Mouse (Mus musculus): ENCODE measurements around the gene Esr1.
"Not testable (repeated sequence)": the region's sequence is repeated elsewhere in the genome, so short reads cannot be mapped to it uniquely, and the experiment has no call there.

Esr1 gene

DNA sequence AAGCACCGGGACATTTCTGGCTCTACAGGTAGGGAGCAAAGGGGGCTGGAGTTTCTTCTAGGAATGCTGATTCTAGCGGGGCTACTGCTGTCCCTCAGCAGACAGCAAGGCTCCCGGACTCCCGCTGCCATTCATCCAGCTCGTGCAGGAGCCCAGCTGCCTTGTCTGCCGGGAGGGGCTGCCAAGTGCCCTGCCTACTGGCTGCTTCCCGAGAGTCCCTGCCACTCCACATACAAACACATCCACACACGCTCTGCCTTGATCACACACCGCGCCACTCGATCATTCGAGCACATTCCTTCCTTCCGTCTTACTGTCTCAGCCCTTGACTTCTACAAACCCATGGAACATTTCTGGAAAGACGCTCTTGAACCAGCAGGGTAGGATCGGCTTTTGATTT, 98.5 kb downstream of the Esr1 start:
- DNase-seq, result peak in 1 of 2 experiments; percentile 13

DNA sequence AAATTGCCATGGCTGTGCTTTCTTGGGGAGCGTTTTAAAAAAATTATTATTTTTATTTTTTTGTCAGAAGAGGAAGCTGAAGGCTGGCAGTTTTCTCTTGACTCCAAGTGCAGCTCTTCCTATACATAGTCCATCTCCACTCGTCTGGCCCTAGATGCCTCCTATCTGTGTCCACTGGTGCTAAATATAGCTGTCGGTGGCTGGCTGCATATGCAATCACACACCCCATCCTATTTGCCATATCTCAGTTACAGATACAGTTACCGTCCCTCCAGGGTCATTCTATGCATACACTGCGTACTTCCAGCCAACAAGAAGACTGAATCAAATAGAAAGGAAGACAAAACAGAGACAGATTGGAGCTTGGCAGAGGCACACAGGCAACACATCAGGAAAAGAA, 100.0 kb downstream of the Esr1 start:
- no peak for DNase-seq

- peak in 1 of 2 experiments; percentile 8 for DNase-seq
Observed at GRCm38 (mm10) chr10:4712061-4712908, 100.9 kb downstream of the Esr1 start.

DNA sequence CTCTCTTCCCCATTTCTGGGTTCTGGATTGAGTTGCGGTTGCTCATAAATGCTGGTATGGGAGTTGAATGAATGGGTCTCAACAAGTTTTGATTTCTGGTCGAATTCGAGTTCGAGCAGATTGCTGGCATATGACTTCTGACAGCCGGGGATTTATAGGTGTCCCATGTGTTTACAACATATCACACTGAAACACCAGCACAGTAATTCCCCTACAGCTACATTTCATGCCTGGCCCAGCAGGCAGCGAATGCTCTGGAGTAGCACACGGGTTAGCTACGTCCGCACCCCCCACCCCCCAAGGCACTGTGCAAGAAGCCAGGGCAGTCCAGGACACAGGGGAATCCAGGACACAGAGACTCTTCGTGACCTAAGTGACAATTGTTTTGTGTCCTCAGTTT, 102.0 kb downstream of the Esr1 start:
- DNase-seq, result no peak

DNA sequence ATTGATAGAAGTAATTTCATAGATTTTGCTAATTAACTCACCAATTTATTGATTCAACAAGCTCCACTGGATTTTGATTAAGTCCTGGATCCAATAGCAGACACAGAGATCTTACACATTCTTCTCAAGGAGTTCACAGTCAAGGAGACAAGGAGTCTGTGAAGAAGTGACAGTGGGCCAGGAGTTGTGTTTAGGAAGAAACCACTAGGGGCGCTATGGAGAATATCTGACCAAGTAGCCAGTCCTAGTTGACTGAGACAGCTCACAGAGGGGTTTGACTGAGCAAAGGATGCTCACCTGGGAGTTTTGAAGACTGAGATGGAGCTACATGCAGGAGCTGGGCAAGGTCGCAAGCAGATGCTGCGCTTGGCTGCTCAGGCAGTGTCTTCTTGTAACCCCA, 113.5 kb downstream of the Esr1 start:
- peak in 1 of 2 experiments; percentile 18 for DNase-seq

GRCm38 (mm10) chr10:4726141-4726540, 114.7 kb downstream of the Esr1 start:
- no peak for DNase-seq

DNA sequence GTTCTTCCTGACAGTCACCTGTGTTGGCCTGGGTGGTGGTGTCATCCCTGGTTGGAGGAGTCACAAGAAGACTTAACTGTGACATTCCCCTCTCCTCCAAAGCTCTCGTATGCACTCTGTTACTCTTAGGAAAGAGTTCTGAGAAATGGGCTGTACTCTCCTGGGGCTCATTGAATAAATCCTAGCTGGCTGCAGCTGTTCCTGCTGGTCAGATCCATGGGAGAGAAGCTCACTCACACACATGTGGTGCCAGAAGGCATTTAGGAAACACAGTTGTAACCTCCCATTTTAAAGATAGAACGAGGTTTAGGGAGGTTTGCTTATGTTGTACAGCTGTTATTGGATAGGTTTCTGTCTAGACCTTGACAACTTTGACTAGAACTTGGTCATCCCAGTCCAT, 120.9 kb downstream of the Esr1 start:
- DNase-seq, result no peak

DNA sequence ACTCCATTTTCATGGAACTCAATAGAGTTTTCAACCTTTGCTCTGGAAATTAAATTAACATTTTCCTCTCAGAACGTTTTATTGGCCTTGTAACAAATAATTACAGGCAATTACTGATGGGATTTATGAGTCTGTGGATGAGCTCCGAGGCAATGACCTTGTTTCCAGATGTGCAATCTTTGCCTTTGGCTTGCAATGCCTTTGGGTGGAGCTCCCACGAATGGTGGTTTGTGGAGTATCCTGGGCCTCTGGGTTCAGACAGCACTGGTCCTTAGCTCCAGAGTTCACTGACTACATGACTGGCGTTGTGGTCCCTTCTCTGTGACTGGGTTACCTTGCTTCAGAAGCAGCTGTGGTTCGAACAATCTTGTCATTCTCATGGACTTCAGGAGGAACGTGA, 122.6 kb downstream of the Esr1 start:
- no peak for DNase-seq

GRCm38 (mm10) chr10:4734942-4735341, 123.5 kb downstream of the Esr1 start:
- no peak for DNase-seq

GRCm38 (mm10) chr10:4738311-4738710, 126.9 kb downstream of the Esr1 start:
- DNase-seq, result no peak

GRCm38 (mm10) chr10:4751091-4751490, 139.7 kb downstream of the Esr1 start:
- not testable (repeated sequence) for DNase-seq

DNA sequence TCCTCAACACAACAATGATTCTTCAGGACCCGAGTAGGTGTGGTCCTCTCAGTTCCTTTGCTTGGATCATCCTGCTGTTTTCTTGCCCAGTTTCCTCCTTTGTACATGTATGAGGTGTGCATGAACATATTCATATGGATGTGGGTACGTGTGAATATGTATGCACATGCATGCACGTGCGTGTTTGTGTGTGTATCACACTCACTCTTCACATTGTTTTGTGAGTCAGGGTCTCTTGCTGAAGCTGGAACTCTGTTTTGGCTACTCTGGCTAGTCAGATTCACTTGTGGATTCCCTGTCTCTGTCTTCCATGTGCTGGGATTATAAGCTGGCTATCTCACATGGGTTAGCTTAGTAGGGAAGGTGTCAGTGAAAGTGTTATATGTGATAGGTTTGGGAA, 141.6 kb downstream of the Esr1 start:
- DNase-seq, result no peak

DNA sequence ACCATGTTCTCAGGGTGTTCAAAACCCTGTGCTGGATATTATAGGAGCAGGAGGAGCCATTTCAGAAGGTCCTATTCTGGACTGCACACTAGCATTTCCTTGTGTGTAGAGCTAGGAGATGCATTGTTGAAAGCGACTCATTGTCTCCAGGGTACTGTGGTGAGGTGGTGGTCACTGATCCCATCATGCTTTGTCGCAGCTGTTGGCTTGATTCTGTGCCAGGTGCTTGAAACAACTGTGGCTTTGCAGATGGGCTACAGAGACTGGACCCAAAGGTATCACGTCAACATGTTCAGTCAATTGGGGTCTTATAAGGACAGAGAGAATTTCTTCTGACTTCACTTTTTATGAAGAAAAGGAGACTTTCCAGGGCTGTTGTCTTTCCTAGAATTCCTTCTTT, 164.1 kb downstream of the Esr1 start:
- DNase-seq, result no peak

- DNase-seq, result peak; percentile 2 to 9
Observed at GRCm38 (mm10) chr10:4776007-4776713, 164.8 kb downstream of the Esr1 start.

GRCm38 (mm10) chr10:4776714-4777090, 165.3 kb downstream of the Esr1 start:
- DNase-seq, result no peak

DNA sequence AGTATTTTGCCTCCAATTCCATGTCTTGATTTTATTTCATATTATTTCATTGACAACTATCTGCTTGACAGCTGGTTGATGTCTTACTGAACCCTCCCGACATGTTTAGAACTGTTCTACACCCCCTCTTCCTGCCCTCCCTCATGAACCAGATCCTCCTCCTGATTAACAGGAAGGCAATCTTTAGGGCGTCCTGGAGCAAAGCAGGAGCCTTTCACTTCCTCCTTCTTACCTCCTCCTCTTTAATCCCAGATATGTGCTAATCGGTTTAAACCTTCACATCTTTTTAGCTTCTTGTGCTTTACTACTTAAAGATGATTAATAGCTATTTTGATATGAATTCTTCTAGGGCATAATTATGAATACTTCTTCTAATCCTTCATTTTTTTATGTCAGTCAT, 166.6 kb downstream of the Esr1 start:
- DNase-seq, result no peak

- DNase-seq, result no peak
Observed at GRCm38 (mm10) chr10:4780926-4781325, 169.5 kb downstream of the Esr1 start.

DNA sequence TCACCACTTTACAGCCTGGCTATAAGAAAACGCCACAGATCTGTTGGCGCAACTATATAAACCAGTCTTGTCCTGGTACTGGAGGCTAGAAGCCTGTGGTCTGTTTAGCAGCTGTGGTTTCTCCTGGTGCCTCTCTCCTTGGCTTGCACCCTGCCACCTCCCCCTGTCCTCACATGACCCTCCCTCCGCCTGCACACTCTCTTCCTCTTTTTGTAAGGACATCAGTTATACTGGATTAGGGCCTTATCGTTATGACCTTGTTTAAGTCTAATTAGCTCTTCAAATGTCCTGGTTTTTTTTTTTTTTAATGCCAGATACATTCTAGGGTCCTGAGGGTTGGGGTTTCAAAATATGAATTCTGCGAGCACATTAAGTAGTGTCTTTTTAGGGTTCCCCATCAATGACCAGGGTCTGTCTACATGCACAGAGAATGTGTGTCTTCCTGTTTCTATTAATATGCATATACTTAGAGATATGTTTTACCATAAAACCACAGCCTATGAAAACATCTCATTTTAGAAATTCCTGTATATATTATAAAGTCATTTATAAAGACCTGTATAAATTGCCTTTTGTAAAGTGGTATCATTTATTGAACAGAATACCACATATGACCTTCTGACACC, 175.7 kb downstream of the Esr1 start:
- DNase-seq, result no peak

GRCm38 (mm10) chr10:4798268-4798808, 186.9 kb downstream of the Esr1 start:
- DNase-seq, result no peak

- no peak for DNase-seq
Observed at GRCm38 (mm10) chr10:4824366-4824765, 213.0 kb downstream of the Esr1 start.

GRCm38 (mm10) chr10:4830592-4830991, 219.2 kb downstream of the Esr1 start:
- no peak for DNase-seq

- no peak for DNase-seq
Observed at GRCm38 (mm10) chr10:4838099-4838498, 226.7 kb downstream of the Esr1 start.

DNA sequence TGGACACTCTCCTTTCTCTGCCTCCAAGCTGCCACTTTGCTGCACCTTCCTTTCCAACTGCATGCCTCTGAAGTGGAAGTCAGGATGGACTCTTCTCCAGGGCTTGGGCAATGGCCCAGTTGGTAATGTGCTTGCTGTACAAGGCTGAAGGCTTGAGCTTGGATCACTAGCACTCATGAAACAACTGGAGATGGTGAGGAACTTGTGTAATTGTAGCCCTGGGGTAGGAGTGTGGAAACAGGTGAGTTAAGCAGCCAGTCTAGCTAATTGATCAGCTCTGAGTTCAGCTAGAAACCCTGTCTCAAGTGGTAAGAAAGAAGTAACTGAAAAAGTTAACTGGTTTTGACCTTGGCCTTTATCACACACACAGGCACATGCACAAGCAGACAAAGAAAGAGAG, 229.6 kb downstream of the Esr1 start:
- no peak for DNase-seq

- DNase-seq, result no peak
Observed at GRCm38 (mm10) chr10:4847523-4847922, 236.1 kb downstream of the Esr1 start.

Data from kidney, adult 8-10 months (tissue).